Mouse (Mus musculus) CH12.LX (cell line): Measurements from ENCODE around the gene Higd1a. TPM values are rescaled to one million over a fixed set of nuclear protein-coding genes. Genes with fewer than 3 reads are reported as not detected.
A peak's percentile ranks its signal among the peaks of the same experiment; 100 is the strongest.

Source experiments
- DNase-seq: peaks from one replicate; pipeline ENCODE4 v3.0.0-alpha.2; 2013; ENCODE audit errors: extremely low read depth
- H3K27ac ChIP-seq: 2 replicates; pipeline ENCODE4 v1.5.1; 2012; ENCODE audit warnings: low read depth, mild to moderate bottlenecking, control low read depth, moderate library complexity; ENCODE audit not compliant: insufficient read depth
- H3K27me3 ChIP-seq: replicated peaks from 2 replicates; pipeline ENCODE3; 2012; ENCODE audit warnings: inconsistent platforms
- H3K36me3 ChIP-seq, 2 experiments: replicated peaks in 1 of 2; 2 replicates each; pipeline versions ENCODE3 to v1.6.1; 2012; ENCODE audit warnings: inconsistent platforms in 1 of 2, low read length in 1 of 2, mild to moderate bottlenecking in 1 of 2, mixed read lengths in 1 of 2, moderate library complexity in 1 of 2; ENCODE audit not compliant: control insufficient read depth in 1 of 2, insufficient read depth in 1 of 2
- H3K4me1 ChIP-seq, 2 experiments: 2 replicates each; pipeline ENCODE4 v1.6.1; 2012; ENCODE audit warnings: inconsistent platforms in 1 of 2, moderate library complexity in 1 of 2; ENCODE audit not compliant: insufficient read depth in 2 of 2, control insufficient read depth in 1 of 2
- H3K4me2 ChIP-seq: 2 replicates; pipeline ENCODE4 v1.6.1; 2012; ENCODE audit warnings: low read depth, mild to moderate bottlenecking, control low read depth; ENCODE audit not compliant: poor library complexity, insufficient read depth, severe bottlenecking
- H3K4me3 ChIP-seq, 3 experiments: fragments of 150-350 bp in 1 of 3; sonication (generic) in 1 of 3; replicated peaks in 1 of 3; 2 replicates each; pipeline versions ENCODE3 to v1.5.1; 2011 to 2012; ENCODE audit warnings: low read depth in 2 of 3, low read length in 2 of 3, mild to moderate bottlenecking in 2 of 3, moderate library complexity in 2 of 3, control low read depth in 1 of 3, improper control_type of control experiment in 1 of 3, inconsistent platforms in 1 of 3, mixed read lengths in 1 of 3; ENCODE audit not compliant: poor library complexity in 1 of 3
- H3K79me2 ChIP-seq: replicated peaks from 2 replicates; pipeline ENCODE4 v1.6.1; 2012; ENCODE audit warnings: mild to moderate bottlenecking, moderate library complexity; ENCODE audit not compliant: control insufficient read depth, poor library complexity, insufficient read depth, severe bottlenecking; ENCODE audit errors: extremely low read depth
- H3K9ac ChIP-seq: 2 replicates; pipeline ENCODE4 v1.6.1; 2012; ENCODE audit warnings: low read depth, mild to moderate bottlenecking, control low read depth, moderate library complexity; ENCODE audit not compliant: insufficient read depth
- H3K9me3 ChIP-seq: replicated peaks from 2 replicates; pipeline ENCODE3; 2012; ENCODE audit warnings: low read length, inconsistent platforms, mixed read lengths
- CHD2 ChIP-seq: IDR thresholded peaks from 2 replicates; pipeline ENCODE4 v1.6.1; 2011; ENCODE audit warnings: low read length, improper control_type of control experiment
- CTCF ChIP-seq, 2 experiments: IDR thresholded peaks in 1 of 2; conservative IDR thresholded peaks in 1 of 2; 2 replicates each; pipeline ENCODE4 v1.5.1; 2011 to 2012; ENCODE audit warnings: low read depth in 2 of 2, low read length in 2 of 2, improper control_type of control experiment in 1 of 2, inconsistent platforms in 1 of 2, mild to moderate bottlenecking in 1 of 2, moderate library complexity in 1 of 2
- ELF1 ChIP-seq: IDR thresholded peaks from 2 replicates; pipeline ENCODE4 v1.6.1; 2014; ENCODE audit warnings: low read depth, mild to moderate bottlenecking, inconsistent platforms, low read length, improper control_type of control experiment
- EP300 ChIP-seq: IDR thresholded peaks from 2 replicates; pipeline ENCODE4 v1.6.1; 2011; ENCODE audit warnings: low read length, improper control_type of control experiment
- ETS1 ChIP-seq: conservative IDR thresholded peaks from 2 replicates; pipeline ENCODE4 v1.6.1; 2012; ENCODE audit warnings: low read depth, mild to moderate bottlenecking, inconsistent platforms, low read length, improper control_type of control experiment, moderate library complexity
- HCFC1 ChIP-seq: IDR thresholded peaks from 2 replicates; pipeline ENCODE4 v1.6.1; 2012; ENCODE audit warnings: low read depth, mild to moderate bottlenecking, inconsistent platforms, low read length, improper control_type of control experiment
- IRF4 ChIP-seq: IDR thresholded peaks from 2 replicates; pipeline ENCODE4 v1.6.1; 2014; ENCODE audit warnings: low read depth, mild to moderate bottlenecking, inconsistent platforms, low read length, improper control_type of control experiment
- MAFK ChIP-seq: IDR thresholded peaks from 2 replicates; pipeline ENCODE4 v1.6.1; 2011; ENCODE audit warnings: low read length, improper control_type of control experiment; ENCODE audit not compliant: insufficient replicate concordance
- MAZ ChIP-seq: IDR thresholded peaks from 2 replicates; pipeline ENCODE4 v1.6.1; 2012; ENCODE audit warnings: low read depth, mild to moderate bottlenecking, inconsistent platforms, low read length, improper control_type of control experiment, moderate library complexity
- MXI1 ChIP-seq: IDR thresholded peaks from 2 replicates; pipeline ENCODE4 v1.6.1; 2011; ENCODE audit warnings: mild to moderate bottlenecking, low read depth, low read length, improper control_type of control experiment
- MYC ChIP-seq: IDR thresholded peaks from 2 replicates; pipeline ENCODE4 v1.6.1; 2011; ENCODE audit warnings: low read depth, mild to moderate bottlenecking, improper control_type of control experiment, low read length
- PAX5 ChIP-seq: IDR thresholded peaks from 2 replicates; pipeline ENCODE4 v1.6.1; 2012; ENCODE audit warnings: low read length, inconsistent platforms, mixed read lengths
- POLR2AphosphoS2 ChIP-seq: IDR thresholded peaks from 2 replicates; pipeline ENCODE4 v1.6.1; 2011; ENCODE audit warnings: low read depth, low read length, improper control_type of control experiment
- RAD21 ChIP-seq: IDR thresholded peaks from 2 replicates; pipeline ENCODE4 v1.6.1; 2011; ENCODE audit warnings: low read depth, mild to moderate bottlenecking, low read length, improper control_type of control experiment, moderate library complexity
- RCOR1 ChIP-seq: conservative IDR thresholded peaks from 2 replicates; pipeline ENCODE4 v1.6.1; 2012; ENCODE audit warnings: low read depth, mild to moderate bottlenecking, inconsistent platforms, low read length, improper control_type of control experiment
- SIN3A ChIP-seq: IDR thresholded peaks from 2 replicates; pipeline ENCODE4 v1.6.1; 2012; ENCODE audit warnings: low read length, improper control_type of control experiment, inconsistent platforms
- SMC3 ChIP-seq: IDR thresholded peaks from 2 replicates; pipeline ENCODE4 v1.6.1; 2011; ENCODE audit warnings: low read depth, low read length, improper control_type of control experiment
- USF1 ChIP-seq: IDR thresholded peaks from 2 replicates; pipeline ENCODE4 v1.6.1; 2014; ENCODE audit warnings: low read depth, mild to moderate bottlenecking, inconsistent platforms, low read length, improper control_type of control experiment
- ZC3H11A ChIP-seq: IDR thresholded peaks from 2 replicates; pipeline ENCODE4 v1.6.1; 2012; ENCODE audit warnings: low read depth, mild to moderate bottlenecking, inconsistent platforms, low read length, improper control_type of control experiment
- ZMIZ1 ChIP-seq: IDR thresholded peaks from 2 replicates; pipeline ENCODE4 v1.6.1; 2012; ENCODE audit warnings: low read depth, mild to moderate bottlenecking, inconsistent platforms, low read length, improper control_type of control experiment
- dilution Hi-C: fragments of 300-500 bp; cut with MboI; formaldehyde crosslinking; loops from 2 replicates; pipeline ENCODE4 v1.14.3; 2020; ENCODE audit warnings: low sequenced_read_pairs; ENCODE audit not compliant: extremely low pct_unique_long_range_greater_than_20kb, extremely low pct_ligation_motif_present
- in situ Hi-C: fragments of 300-500 bp; cut with MboI; formaldehyde crosslinking; loops from 3 replicates; pipeline ENCODE4 v1.14.3; 2019; ENCODE audit warnings: low sequenced_read_pairs, low pct_ligation_motif_present, low pct_unique_long_range_greater_than_20kb, mixed read lengths
- polyA plus RNA-seq: library from polyadenylated mRNA; unstranded; fragments of >175 nt; gene quantifications from 2 replicates; pipeline ENCODE4 v1.2.1, GENCODE M21; 2012; ENCODE audit warnings: low read depth; ENCODE audit not compliant: insufficient read length
- total RNA-seq, 2 experiments: library from RNA; depleted of rRNA; stranded (reverse); fragments of 300-350 nt in 1 of 2; fragments of >200 nt in 1 of 2; gene quantifications; 2 replicates each; pipeline ENCODE4 v1.2.3; 2012 to 2014

Gene Higd1a
- total and polyA plus RNA-seq, 3 experiments = 75.4 to 132 (median 93.2) TPM

GRCm38 (mm10) chr9:121877052-121877740 lies 19.0 kb upstream of the Higd1a start:
- in situ Hi-C loops = loop anchor here (10.0 kb wide), 1 partner anchor 108 kb away; no protein-coding TSS in a partner anchor
- dilution Hi-C loops = no loop called here
- Histone ChIP-seq H3K4me1 (peaks cover 0 to 8% of the 10 kb centered on the region in 2 experiments; a peak in 1 of 4 replicates), H3K27ac (no peak overlapping the region), H3K9me3 (no peaks in the 10 kb centered on the region)
- DNase-seq = no peak
- peak; percentile 81 to 87; a peak in 3 of 4 replicates for TF ChIP-seq CTCF (conservative IDR thresholded peaks at IDR 0.05 in 1 of 2, IDR thresholded peaks at IDR 0.05 in 1 of 2; ENCODE audit: low read depth in 2 of 2, low read length in 2 of 2)
- TF ChIP-seq SMC3 = peak; percentile 79
- TF ChIP-seq ZC3H11A = no peak
- TF ChIP-seq RAD21 = peak; percentile 64
- TF ChIP-seq, all 38 proteins: peak for 3
- no peak overlapping the region for H3K9ac ChIP-seq
- peaks cover 5% of the 10 kb centered on the region for H3K27me3 ChIP-seq
- H3K79me2 ChIP-seq = no peaks in the 10 kb centered on the region
- no peak overlapping the region for H3K4me3 ChIP-seq
- H3K4me2 ChIP-seq = no peak overlapping the region
- no peaks in the 10 kb centered on the region for H3K36me3 ChIP-seq

- no peaks in the 10 kb centered on the region for H3K36me3 ChIP-seq
- dilution Hi-C loops = no loop called here
Measured at GRCm38 (mm10) chr9:121873578-121873977, 15.4 kb upstream of the Higd1a start.

GRCm38 (mm10) chr9:121872062-121872683 lies 14.0 kb upstream of the Higd1a start:
- Histone ChIP-seq H3K9ac (no peak overlapping the region), H3K4me1 (no peaks in the 10 kb centered on the region), H3K4me3 (no peak overlapping the region), H3K9me3 (no peaks in the 10 kb centered on the region), H3K4me2 (no peak overlapping the region), H3K27ac (no peak overlapping the region), H3K36me3 (no peaks in the 10 kb centered on the region), H3K27me3 (peaks cover 8% of the 10 kb centered on the region), H3K79me2 (no peaks in the 10 kb centered on the region)
- no peak for DNase-seq
- TF ChIP-seq MAFK (no peak), PAX5 (no peak), RAD21 (no peak), EP300 (no peak), RCOR1 (no peak), IRF4 (no peak), HCFC1 (no peak), ZC3H11A (no peak), ETS1 (no peak), MXI1 (no peak), USF1 (no peak), POLR2AphosphoS2 (no peak), SIN3A (no peak), ZMIZ1 (no peak), SMC3 (no peak), MAZ (no peak), CHD2 (no peak)
- in situ Hi-C loops (loop anchor here (10.0 kb wide), 1 partner anchor 113 kb away; no protein-coding TSS in a partner anchor), dilution Hi-C loops (no loop called here)

More at GRCm38 (mm10) chr9:121873578-121873977, 15.4 kb upstream of the Higd1a start:
- Histone ChIP-seq H3K27me3 (peaks cover 11% of the 10 kb centered on the region), H3K4me1 (no peaks in the 10 kb centered on the region), H3K4me2 (no peak overlapping the region), H3K79me2 (no peaks in the 10 kb centered on the region), H3K4me3 (no peak overlapping the region), H3K9me3 (no peaks in the 10 kb centered on the region), H3K9ac (no peak overlapping the region)
- no peak for TF ChIP-seq MAFK
- no peak for TF ChIP-seq CTCF (conservative IDR thresholded peaks at IDR 0.05 in 1 of 2, IDR thresholded peaks at IDR 0.05 in 1 of 2; ENCODE audit: low read depth in 2 of 2, low read length in 2 of 2)
- no peak for TF ChIP-seq MXI1
- no peak for TF ChIP-seq ETS1
- TF ChIP-seq RAD21 = no peak
- no peak for TF ChIP-seq ELF1
- TF ChIP-seq SMC3 = no peak
- no peak for TF ChIP-seq IRF4
- TF ChIP-seq MYC = no peak
- no peak for TF ChIP-seq MAZ
- TF ChIP-seq ZC3H11A = no peak
- TF ChIP-seq, all 38 proteins: peak for 0
- no peak overlapping the region for H3K27ac ChIP-seq
- in situ Hi-C loops = loop anchor here (10.0 kb wide), 1 partner anchor 111 kb away; no protein-coding TSS in a partner anchor
- no peak for DNase-seq
